In the genomic region with DNA sequence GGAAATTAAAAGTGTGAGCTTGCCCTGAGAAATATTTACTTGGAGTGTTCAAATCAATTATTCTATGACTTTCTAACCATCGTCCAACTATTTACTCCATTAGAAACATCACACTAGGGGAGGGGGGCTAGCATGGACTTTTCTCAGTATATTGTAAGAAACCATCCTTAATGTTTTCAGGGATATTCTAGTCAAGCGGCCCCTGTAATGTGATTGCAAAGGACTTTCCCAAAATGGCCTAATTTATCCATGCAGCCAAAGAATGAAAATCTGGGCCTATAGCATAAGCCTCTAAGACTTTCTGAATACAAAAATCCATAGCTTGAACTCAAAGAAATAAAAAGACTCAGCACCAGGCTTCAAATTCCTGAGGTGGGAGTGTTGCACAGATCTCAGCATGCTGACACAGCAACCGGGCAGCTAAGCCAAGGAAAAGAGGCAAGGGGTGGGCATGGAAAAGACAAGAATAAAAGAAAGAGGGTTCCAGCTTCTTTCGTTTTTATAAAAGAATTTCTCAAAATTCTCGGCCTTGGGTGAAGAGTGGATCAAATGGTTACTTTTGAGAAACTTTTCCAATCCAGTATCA, we compare ENCODE assay signal across 16 mouse cellular contexts.
DNase-seq lines count a peak whose midpoint lies in the region; ATAC-seq and TF ChIP-seq lines count a peak whose summit lies in the region.
"Had no signal": no experiment of that assay in that cellular context is flagged by ENCODE, and none has a peak within 500 bp of the region (broad histone marks: within the 10 kb centered on the region; RNA-seq: fewer than 3 reads in every experiment).

No protein-coding gene starts in this region.

- H3K4me1 ChIP-seq in forebrain, embryonic 10.5 days, result peaks cover 40% of the 10 kb centered on the region
- peaks cover 11% of the 10 kb centered on the region for H3K4me1 ChIP-seq in forebrain, embryonic 13.5 days
- peaks cover 21% of the 10 kb centered on the region for H3K4me1 ChIP-seq in kidney, postnatal 0 days (replicated peaks; ENCODE audit: insufficient read depth, low read length)
- peaks cover 21% of the 10 kb centered on the region; the same call in 1 of the 2 replicates for H3K4me1 ChIP-seq in stomach, embryonic 16.5 days (ENCODE audit: control insufficient read depth, insufficient read depth, low read length)
- no peaks in the 10 kb centered on the region for H3K4me1 ChIP-seq in thymus, adult 2 months (replicated peaks; ENCODE audit: control insufficient read depth, insufficient read depth, low read length)

- no peaks in the 10 kb centered on the region for H3K36me3 ChIP-seq in forebrain, embryonic 10.5 days (replicated peaks)
- no peaks in the 10 kb centered on the region for H3K36me3 ChIP-seq in forebrain, embryonic 13.5 days (ENCODE audit: poor library complexity, severe bottlenecking)
- H3K36me3 ChIP-seq in kidney, postnatal 0 days (ENCODE audit: insufficient read depth, low read length), result no peaks in the 10 kb centered on the region
- H3K36me3 ChIP-seq in stomach, embryonic 16.5 days (ENCODE audit: control insufficient read depth, insufficient read depth, low read length), result no peaks in the 10 kb centered on the region
- no peaks in the 10 kb centered on the region for H3K36me3 ChIP-seq in thymus, adult 2 months (ENCODE audit: control insufficient read depth, insufficient read depth, low read length)
- H3K36me3 ChIP-seq: embryonic facial prominence, embryonic 13.5 days; G1E had no signal

- peak overlapping the region; percentile 66; the same call in 1 of the 2 replicates for H3K27ac ChIP-seq in forebrain, embryonic 10.5 days
- H3K27ac ChIP-seq in forebrain, embryonic 13.5 days, result no peak overlapping the region
- H3K27ac ChIP-seq in kidney, postnatal 0 days, result no peak overlapping the region
- peak overlapping the region; percentile 5; the same call in 1 of the 2 replicates for H3K27ac ChIP-seq in stomach, embryonic 16.5 days (ENCODE audit: low read length)
- no peak overlapping the region for H3K27ac ChIP-seq in thymus, adult 2 months (ENCODE audit: control insufficient read depth, insufficient read depth, low read length)
- H3K27ac ChIP-seq: embryonic facial prominence, embryonic 13.5 days; layer of hippocampus, adult 2 months had no signal

- H3K9ac ChIP-seq in forebrain, embryonic 13.5 days, result no peak overlapping the region
- no peak overlapping the region for H3K9ac ChIP-seq in kidney, postnatal 0 days (ENCODE audit: low read depth, low read length)
- H3K9ac ChIP-seq in stomach, embryonic 16.5 days (ENCODE audit: low read length), result no peak overlapping the region
- H3K9ac ChIP-seq: embryonic facial prominence, embryonic 13.5 days had no signal

- H3K4me3 ChIP-seq in forebrain, embryonic 10.5 days, result no peak overlapping the region
- H3K4me3 ChIP-seq in forebrain, embryonic 13.5 days, result no peak overlapping the region
- no peak overlapping the region for H3K4me3 ChIP-seq in kidney, postnatal 0 days (replicated peaks; ENCODE audit: low read depth, low read length)
- H3K4me3 ChIP-seq in stomach, embryonic 16.5 days (replicated peaks; ENCODE audit: low read length), result no peak overlapping the region
- no peak overlapping the region for H3K4me3 ChIP-seq in thymus, adult 2 months (ENCODE audit: control insufficient read depth, insufficient read depth, low read length)
- H3K4me3 ChIP-seq: embryonic facial prominence, embryonic 13.5 days; layer of hippocampus, adult 2 months had no signal

- DNase-seq in forebrain, embryonic 10.5 days (ENCODE audit: extremely low spot score, low spot score), result no peak
- DNase-seq in kidney, postnatal 0 days (ENCODE audit: low spot score), result peak; percentile 47
- no peak for DNase-seq in kidney, adult 11 months
- peak; percentile 16 for DNase-seq in retina, embryonic 14.5 days (ENCODE audit: low spot score)
- no peak for DNase-seq in retina, postnatal 1 day
- no peak for DNase-seq in thymus, adult 2 months
- DNase-seq: adrenal gland, postnatal 36 days; cerebellum, adult 2 months; heart, postnatal 4 days; right cerebral cortex, postnatal 25 days; thymus, postnatal 36 days had no signal

- 27% methylated on average over 5 of the region's 5 CpGs for WGBS in forebrain, embryonic 10.5 days
- 13% methylated on average over 5 of the region's 5 CpGs for WGBS in forebrain, embryonic 13.5 days
- 65% methylated on average over 5 of the region's 5 CpGs for WGBS in kidney, postnatal 0 days
- WGBS in stomach, embryonic 16.5 days, result 53% methylated on average over 5 of the region's 5 CpGs
- WGBS in thymus, adult 2 months, result 94% methylated on average over 5 of the region's 5 CpGs

- no peaks in the 10 kb centered on the region for H3K9me3 ChIP-seq in forebrain, embryonic 10.5 days
- no peaks in the 10 kb centered on the region for H3K9me3 ChIP-seq in forebrain, embryonic 13.5 days (replicated peaks)
- H3K9me3 ChIP-seq in kidney, postnatal 0 days (replicated peaks; ENCODE audit: low read length), result no peaks in the 10 kb centered on the region
- H3K9me3 ChIP-seq in stomach, embryonic 16.5 days (replicated peaks; ENCODE audit: control insufficient read depth, low read length), result no peaks in the 10 kb centered on the region
- H3K9me3 ChIP-seq: embryonic facial prominence, embryonic 13.5 days; G1E had no signal

- no peak for TF ChIP-seq POLR2A in thymus, adult 2 months (IDR thresholded peaks at IDR 0.05; ENCODE audit: control insufficient read depth, extremely low read depth, insufficient read depth, low read length, poor library complexity)

- H3K27me3 ChIP-seq in forebrain, embryonic 10.5 days (ENCODE audit: poor library complexity, severe bottlenecking), result no peaks in the 10 kb centered on the region
- H3K27me3 ChIP-seq in forebrain, embryonic 13.5 days, result no peaks in the 10 kb centered on the region
- H3K27me3 ChIP-seq in kidney, postnatal 0 days (ENCODE audit: insufficient read depth, low read length), result no peaks in the 10 kb centered on the region
- H3K27me3 ChIP-seq in stomach, embryonic 16.5 days (ENCODE audit: control insufficient read depth, insufficient read depth, low read length), result no peaks in the 10 kb centered on the region
- H3K27me3 ChIP-seq in thymus, adult 2 months (ENCODE audit: control insufficient read depth, insufficient read depth, low read length), result no peaks in the 10 kb centered on the region
- H3K27me3 ChIP-seq: embryonic facial prominence, embryonic 13.5 days had no signal

- no peak for TF ChIP-seq CTCF in kidney, postnatal 0 days (IDR thresholded peaks at IDR 0.05; ENCODE audit: low read depth)
- TF ChIP-seq CTCF in thymus, adult 2 months (IDR thresholded peaks at IDR 0.05; ENCODE audit: borderline replicate concordance, control insufficient read depth, extremely low read depth, insufficient read depth, low read length, poor library complexity), result no peak

- no peak for ATAC-seq in forebrain, embryonic 13.5 days
- ATAC-seq in kidney, postnatal 0 days (replicated peaks; ENCODE audit: low FRiP score, low read depth), result no peak
- no peak for ATAC-seq in stomach, embryonic 16.5 days (ENCODE audit: insufficient read depth, low FRiP score)

- no peak overlapping the region for H3K4me2 ChIP-seq in forebrain, embryonic 13.5 days
- no peak overlapping the region for H3K4me2 ChIP-seq in kidney, postnatal 0 days (ENCODE audit: low read length)
- H3K4me2 ChIP-seq in stomach, embryonic 16.5 days (ENCODE audit: low read depth, low read length), result no peak overlapping the region
- H3K4me2 ChIP-seq: embryonic facial prominence, embryonic 13.5 days had no signal

Comparison
In these comparisons a context has a peak if more than half of its experiments do, and no peak if none do; other contexts are left out.
1. DNase-seq: peak in kidney, postnatal 0 days (single experiment) and retina, embryonic 14.5 days (single experiment); none in forebrain, embryonic 10.5 days (single experiment), kidney, adult 11 months (single experiment), retina, postnatal 1 day (single experiment) and thymus, adult 2 months (single experiment).
2. H3K27ac ChIP-seq: peak in forebrain, embryonic 10.5 days (single experiment) and stomach, embryonic 16.5 days (single experiment); none in forebrain, embryonic 13.5 days (single experiment), kidney, postnatal 0 days (single experiment) and thymus, adult 2 months (single experiment).